Mouse (Mus musculus): ENCODE data around the gene Kdm5b.

Kdm5b gene

DNA sequence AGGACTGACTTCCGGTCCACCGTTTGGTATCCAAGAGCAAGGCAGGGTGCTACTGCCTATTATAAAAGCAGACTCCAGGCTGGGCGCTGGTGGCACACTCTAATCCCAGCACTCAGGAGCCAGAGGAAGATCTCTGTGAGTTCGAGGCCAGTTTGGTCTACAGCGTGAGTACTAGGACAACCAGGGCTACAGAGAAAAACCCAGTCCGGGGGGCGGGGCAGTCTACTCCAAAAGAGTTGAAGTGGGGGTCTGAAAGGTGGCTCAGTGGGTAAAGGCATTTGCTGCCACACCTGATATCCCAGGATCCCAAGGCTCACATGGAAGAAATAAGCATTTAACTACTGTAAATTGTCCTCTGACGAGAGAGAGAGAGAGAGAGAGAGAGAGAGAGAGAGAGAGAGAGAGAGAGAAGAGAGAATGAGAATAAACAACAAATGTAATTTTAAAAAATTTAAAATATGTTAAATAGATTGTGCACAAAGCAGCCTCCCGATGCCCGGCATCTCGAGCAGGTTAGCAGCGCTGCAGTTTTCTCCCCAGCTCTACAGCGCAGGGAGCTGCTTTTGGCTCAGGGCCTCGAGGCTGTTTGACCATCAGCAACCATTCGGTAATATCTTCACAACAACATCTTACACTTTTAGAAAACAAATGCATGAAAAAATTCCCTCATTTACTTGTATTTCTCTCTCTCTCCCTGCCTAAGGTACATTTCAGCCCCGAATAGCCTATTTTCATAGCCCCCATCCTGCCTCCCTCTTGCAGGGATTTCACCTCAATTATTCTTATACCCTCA lies 85.6 kb downstream of the Kdm5b start:
- in situ Hi-C loops (cut with MboI, MseI), result no loop called here

GRCm38 (mm10) chr1:134646261-134646962 lies 86.4 kb downstream of the Kdm5b start, which contains the start of gene Syt2:
Syt2 (plus strand) TSS chr1:134646677.
- in situ Hi-C loops (cut with MboI, MseI), result no loop called here

DNA sequence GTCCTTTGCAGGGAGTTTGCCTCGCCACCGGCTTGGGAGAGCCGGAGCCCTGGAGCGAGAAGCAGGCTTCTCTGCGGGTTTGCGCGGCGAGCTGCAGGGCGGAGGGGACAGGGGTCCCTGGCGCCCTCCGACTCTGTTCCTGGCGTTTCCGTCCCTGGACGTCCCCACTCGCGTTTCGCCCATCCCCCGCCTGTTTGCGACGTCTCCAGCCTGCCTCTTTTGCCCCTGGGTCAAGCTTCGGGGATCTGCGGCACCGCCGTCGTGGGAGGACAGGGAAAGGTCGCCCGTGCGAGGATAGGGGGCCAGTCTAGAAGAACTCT lies 87.0 kb downstream of the Kdm5b start:
- in situ Hi-C loops (cut with MboI, MseI), result no loop called here

GRCm38 (mm10) chr1:134647591-134647990 lies 87.6 kb downstream of the Kdm5b start:
- in situ Hi-C loops (cut with MboI, MseI), result no loop called here

DNA sequence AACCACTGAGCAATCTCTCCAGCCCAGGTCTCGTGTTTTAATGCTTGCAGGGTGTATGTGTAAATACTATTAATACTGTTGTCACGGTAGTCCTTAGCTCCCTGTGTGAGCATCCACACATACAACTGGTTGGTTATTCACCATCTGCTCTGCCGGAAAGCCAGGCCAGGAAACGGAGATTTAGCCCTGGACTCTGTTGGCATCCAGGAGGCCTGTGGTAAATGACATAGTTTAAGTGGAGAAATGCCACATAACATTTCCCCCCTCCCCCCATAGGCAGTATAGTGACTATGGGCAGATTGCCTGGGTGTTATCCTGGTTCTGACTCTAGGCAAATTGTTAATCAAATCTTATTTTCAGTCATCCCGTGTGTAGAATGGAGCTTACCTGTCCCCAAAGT lies 90.8 kb downstream of the Kdm5b start:
- in situ Hi-C loops (cut with MboI, MseI), result loop anchor here in 1 of 2 experiments (10.0 kb wide), 1 partner anchor 716 kb away; no protein-coding TSS in a partner anchor

- in situ Hi-C loops (cut with MboI, MseI), result loop anchor here in 1 of 2 experiments (10.0 kb wide), 1 partner anchor 717 kb away; no protein-coding TSS in a partner anchor
Measured at GRCm38 (mm10) chr1:134651268-134651850, 91.4 kb downstream of the Kdm5b start.

GRCm38 (mm10) chr1:134651851-134652398 lies 92.0 kb downstream of the Kdm5b start:
- in situ Hi-C loops (cut with MboI, MseI), result loop anchor here in 1 of 2 experiments (10.0 kb wide), 1 partner anchor 717 kb away; no protein-coding TSS in a partner anchor

DNA sequence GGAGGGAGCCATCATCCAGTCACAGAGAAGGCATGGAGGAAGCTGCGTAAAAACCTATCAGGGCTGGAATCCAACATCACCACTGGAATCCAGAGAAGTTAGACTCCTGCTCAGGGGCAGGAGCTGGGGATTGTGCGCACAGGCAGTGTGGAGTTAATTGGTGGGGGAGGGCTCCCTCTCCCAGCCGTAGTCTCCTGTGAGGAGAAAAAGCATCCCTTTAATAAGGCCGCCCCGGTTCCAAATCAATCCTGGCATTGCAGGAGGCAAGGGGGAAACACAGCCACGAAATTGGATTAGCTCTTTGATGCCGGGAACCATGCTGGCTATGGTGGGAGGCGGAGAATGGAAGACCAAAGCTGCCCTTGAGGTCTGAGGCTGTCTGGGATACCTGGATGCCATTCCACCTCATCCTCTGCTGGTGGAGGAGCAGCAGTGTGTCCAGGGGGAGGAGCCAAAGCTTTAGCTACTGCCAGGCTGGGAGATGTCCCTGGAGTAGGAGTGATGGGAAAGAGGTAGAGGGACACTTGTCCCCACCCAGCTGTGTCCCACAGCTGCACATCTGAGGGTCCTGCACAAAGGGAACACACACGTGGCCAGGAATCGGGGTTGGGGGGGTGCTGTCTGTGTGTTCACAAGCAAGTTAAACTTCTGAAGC lies 93.8 kb downstream of the Kdm5b start:
- in situ Hi-C loops (cut with MboI, MseI), result loop anchor here in 1 of 2 experiments (10.0 kb wide), 1 partner anchor 719 kb away; no protein-coding TSS in a partner anchor

GRCm38 (mm10) chr1:134658841-134659240 lies 98.9 kb downstream of the Kdm5b start:
- in situ Hi-C loops (cut with MboI, MseI), result loop anchor here in 1 of 2 experiments (10.0 kb wide), 1 partner anchor 724 kb away; no protein-coding TSS in a partner anchor

DNA sequence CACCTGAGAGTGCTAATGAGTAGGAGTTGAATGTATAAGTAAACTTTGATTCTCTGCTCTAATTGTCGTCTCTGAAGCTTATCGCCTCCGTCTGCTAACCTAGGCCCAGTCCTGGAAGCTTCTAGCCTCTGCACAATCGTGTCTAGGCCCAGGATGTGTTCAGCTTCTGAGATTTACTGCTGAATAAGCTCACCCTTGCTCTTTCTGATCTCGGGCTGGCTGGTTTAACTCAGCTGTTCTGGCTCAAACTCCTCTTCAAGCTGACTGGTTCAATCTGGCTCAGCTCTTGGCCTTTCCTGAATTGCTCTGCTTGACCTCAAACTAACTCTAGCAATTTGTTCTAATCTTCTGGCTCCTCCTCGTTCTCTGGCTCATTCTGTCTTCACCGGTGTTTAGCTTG lies 100.2 kb downstream of the Kdm5b start:
- in situ Hi-C loops (cut with MboI, MseI), result no loop called here

GRCm38 (mm10) chr1:134671234-134672070 lies 111.5 kb downstream of the Kdm5b start:
- in situ Hi-C loops (cut with MboI, MseI), result loop anchor here (5.0 to 10.0 kb wide), 3 partner anchors 76 to 183 kb away; no protein-coding TSS in a partner anchor

- in situ Hi-C loops (cut with MboI, MseI), result loop anchor here (5.0 to 10.0 kb wide), 3 partner anchors 73 to 180 kb away; no protein-coding TSS in a partner anchor
Measured at GRCm38 (mm10) chr1:134674312-134674711, 114.3 kb downstream of the Kdm5b start.

GRCm38 (mm10) chr1:134679445-134679844 lies 119.5 kb downstream of the Kdm5b start:
- in situ Hi-C loops (cut with MboI, MseI), result loop anchor here in 1 of 2 experiments (10.0 kb wide), 1 partner anchor 175 kb away; no protein-coding TSS in a partner anchor

DNA sequence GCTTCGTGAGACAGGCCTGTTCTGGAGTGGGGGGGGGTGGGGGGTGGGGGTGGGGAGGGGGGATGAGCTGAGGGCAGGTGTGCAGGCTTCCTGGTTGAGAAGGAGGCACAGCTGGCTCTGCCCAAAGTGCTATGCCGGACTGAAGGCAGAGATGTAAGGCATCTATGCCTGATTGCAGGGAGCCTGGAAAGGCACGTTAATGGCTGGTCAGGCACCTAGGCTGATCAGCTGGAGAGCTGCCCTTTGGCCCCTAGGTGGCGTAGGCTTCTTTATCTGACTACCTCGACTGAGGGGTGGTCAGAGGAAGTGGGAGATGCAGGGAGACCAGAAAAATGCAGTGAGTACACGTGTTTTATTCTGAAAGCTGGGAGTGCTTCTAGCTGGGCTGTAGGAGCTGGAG lies 120.6 kb downstream of the Kdm5b start:
- in situ Hi-C loops (cut with MboI, MseI), result loop anchor here in 1 of 2 experiments (10.0 kb wide), 1 partner anchor 404 kb away; no protein-coding TSS in a partner anchor

- in situ Hi-C loops (cut with MboI, MseI), result loop anchor here in 1 of 2 experiments (10.0 kb wide), 1 partner anchor 402 kb away; no protein-coding TSS in a partner anchor
Measured at GRCm38 (mm10) chr1:134682460-134682859, 122.5 kb downstream of the Kdm5b start.

Data from T-helper 17 cell (primary cell).